Mouse (Mus musculus) right cerebral cortex, postnatal 25 days (tissue): ENCODE results near the gene Pcdh17.

Experiments used
- DNase-seq: peaks from one replicate; pipeline ENCODE4 v3.0.0; 2022

Gene Pcdh17

DNA sequence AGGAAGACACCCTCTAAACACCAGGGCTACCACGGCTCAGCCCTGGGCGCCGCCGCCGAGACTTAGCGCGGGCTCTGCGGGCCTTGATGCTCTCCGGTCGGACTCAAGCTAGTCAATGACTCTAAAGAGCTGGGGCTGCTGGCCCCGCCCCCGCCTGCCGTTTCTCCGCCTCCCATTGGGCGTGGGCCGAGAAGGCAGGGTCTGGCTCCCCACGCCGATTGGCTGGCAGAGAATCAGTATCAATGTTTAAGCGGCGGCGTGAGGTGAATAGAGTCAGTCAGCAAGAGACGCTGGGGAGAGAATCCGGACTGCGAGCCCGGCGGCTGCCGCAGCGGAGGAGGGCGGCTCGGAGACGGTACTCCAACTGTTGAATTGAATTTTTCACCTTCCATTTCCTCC lies at the start of gene Pcdh17:
TSS of gene Pcdh17 (plus strand) at position 276 of the 399 bp plus-strand sequence.
- peak; percentile 97 for DNase-seq

DNA sequence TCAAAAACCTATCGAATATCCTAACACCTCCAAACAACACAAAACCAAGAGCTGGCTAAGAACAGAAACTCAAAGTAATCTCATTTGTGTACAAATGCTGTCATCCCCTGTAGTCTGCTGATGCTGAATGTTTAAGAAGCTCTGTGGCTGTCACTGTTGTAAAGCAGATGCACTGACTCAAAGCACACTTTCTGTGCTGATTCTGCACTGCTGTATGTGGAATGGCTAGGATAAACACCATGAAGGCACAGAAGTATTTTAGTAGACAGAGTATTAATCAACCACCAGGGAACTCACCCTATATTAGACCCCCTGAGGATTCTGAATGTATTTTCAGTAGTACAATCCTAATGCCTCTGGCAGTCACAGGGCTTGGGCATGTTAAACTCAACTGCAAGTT lies 46.2 kb upstream of the Pcdh17 start:
- no peak for DNase-seq

DNA sequence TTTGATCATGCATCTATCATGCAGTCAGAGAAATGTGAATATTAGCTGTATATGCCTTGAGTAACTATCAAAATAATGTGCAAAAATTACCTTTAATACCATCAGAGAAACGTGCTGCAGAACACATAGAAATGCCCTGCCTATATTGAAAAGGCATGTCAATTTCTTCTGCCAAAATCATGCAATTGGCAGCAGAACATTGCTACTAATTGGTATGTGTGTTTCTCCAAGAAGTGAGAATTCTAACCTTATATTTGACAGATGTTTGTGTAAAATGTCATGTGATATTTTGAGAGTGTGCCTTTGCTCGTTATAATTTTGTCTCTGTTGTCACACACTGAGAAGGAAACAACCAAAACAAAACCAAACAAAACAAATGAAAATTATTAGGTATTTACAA lies 18.6 kb upstream of the Pcdh17 start:
- no peak for DNase-seq

DNA sequence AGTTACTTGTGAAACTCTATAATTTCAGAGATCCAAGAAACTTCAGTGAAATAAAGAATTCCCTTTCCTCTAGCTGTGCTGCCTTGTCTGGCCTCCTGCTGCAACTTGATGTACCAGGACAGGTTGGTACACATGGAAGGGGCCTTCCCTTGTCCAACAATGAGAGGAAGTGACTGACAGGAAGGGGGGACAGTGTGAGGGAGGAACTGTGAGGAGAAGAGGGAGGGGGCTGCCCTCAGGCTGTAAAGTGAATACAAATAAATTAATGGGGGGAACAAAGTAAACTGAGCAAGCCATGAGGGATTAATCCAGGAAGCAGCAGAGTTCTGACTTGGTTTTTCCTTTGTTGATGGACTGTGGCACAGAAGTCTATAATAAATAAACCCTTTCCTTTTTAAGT lies 16.7 kb upstream of the Pcdh17 start:
- DNase-seq: no peak

DNA sequence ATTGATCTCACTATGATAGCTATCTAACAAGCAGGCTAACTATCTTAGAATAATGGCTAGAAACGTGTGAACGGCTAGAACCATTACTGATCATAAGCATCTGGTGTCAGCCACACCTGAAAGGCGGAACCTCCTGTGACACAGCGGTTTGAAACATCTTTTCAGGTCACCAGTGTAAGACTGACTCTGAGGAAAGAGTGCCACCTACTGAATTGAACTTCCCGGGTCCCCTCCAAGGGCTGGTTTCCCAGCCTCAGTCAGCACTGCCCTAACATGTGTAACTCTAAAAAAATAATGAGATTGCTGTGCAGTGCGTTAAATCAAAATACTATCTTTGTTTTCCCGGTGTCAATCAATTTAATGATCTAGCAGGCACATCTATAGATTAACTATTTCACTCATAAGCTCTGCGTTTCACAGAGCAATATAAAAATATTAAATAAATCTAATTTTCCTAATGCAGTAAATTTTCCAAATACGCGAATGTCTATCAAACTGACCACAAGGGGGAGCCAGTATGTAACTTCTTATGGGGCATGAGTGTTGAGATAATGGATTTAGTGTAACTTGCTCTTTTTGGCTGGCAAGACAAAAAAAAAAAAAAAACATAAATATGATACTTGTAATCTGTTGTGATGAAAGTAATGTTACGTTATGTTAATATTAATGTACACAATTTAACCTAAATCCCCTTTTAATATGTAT lies 5.1 kb upstream of the Pcdh17 start:
- DNase-seq: no peak

DNA sequence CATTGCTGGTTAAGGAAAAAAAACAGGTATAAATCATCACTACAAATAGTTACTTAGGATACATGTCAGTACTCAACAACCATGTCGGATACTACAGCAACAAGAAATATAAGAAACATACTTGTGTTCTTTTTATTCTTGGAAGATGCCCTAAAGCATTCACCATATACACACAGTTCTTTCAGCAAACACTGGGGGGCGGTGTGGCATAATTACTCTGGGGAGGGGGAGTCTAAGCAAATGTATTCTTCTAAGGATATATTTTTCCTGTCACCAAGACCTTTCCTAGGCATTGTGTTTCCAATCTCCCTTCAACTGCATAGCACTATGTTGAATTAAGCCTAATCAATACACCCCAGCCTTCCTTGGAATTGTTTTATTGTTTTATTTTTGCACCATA lies 2.5 kb upstream of the Pcdh17 start:
- DNase-seq: no peak

DNA sequence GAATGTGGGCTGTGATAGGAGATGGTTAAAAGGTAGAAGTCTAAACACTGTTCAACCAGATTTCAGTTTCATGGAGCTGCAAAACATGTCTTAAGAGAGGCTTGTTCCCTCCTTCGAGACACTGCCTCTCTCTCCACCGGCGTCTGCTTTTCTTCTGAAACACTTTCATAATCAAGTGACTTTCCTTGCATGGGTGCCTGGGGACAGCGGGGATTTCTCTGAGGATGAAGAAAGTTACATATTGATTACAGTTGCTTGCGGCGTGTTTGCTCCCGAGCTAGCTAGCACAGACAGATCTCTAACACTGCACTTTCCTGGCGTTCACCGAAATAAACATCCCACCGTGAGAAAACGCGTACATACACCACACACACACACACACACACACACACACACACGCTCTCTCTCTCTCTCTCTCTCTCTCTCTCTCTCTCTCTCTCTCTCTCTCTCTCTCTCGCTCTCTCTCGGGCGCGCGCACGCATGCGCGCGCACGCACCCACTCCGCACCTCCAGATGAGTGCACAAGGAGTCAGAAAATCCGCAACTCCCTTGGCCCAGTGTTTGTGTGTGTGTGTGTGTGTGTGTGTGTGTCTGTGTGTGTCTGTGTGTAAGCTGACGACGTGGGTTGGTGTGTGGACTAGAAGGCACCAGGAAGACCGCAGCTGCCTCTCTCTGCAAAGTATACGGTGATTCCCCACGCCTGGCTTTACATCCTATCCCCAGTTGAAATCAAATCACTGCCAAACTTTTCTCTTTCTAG lies 655 bp upstream of the Pcdh17 start:
- peak; percentile 38 for DNase-seq

DNA sequence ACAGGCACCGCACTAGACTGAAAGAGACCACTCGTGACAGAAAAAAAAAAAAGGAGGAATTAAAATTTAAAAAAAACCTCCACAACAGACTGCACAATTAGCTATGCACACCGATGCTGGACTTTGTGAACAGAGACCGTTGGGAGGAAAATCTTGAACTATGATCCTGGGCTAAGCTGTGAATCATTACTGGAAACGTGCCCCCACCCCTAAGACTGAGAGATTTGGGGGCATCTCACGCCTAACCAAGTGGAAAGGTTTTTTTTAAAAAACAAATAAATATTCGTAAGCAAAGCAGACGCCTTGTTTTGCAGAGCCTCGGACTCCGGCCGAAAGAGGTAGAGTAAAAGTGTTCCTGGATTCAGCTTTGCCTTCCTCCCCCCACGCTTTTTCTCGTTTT lies 398 bp downstream of the Pcdh17 start:
- no peak for DNase-seq

DNA sequence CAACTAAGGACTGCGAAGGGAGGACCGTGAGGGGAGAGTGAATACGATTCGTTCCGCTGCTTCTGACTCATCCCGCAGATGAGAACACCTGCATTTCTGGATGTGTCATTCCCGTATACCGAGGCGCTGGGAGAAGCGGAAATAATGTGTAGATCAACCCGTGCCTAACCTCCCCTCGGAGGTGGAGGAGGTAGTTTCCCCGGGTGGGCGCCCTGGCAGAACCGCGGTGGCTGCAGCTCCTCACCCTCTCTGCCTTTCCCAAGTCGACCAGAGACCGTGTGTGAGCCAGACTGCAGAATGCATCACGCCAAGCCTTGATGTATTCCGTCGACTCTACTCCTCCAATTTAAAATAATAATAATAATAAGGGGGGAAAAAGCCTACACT lies 906 bp downstream of the Pcdh17 start:
- peak; percentile 65 for DNase-seq

DNA sequence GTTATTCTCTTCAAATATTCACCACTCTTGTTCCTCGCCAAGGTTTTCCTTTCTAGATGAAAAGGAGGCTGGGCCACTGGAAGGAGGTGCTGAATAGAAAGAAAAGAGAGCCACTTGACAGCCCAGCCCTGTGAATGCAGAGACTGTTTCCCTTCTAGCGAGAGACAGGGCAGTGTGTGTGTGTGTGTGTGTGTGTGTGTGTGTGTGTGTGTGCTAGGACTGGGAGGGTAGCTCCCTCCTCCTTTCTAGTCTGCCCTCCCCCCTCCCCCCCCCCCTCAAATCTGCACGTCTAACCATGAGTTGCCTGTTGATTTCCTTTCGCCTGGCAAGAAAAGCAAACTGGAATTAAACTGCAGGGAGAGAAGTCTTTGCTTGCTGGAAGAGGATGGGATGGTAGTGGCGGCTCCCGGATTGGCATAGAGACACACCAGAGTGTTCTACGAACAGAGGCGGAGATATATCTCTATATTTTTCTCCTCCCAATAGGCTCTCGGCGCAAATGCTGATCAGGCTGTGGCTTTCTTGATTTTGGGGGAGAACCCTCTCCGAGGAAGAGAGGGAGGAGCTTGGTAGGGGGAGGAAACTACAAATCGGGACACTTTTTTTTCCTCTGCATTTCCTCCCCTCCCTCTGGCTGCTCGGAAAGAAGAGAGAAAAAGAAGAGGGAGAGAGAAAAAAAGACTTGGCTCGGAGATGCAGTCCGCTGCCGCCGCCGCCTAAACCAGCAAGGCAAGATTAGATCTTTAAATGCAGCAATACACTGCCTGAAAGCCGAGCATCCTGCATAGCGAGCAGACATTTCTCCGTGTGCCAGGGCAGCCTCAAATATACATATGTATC lies 1.5 kb downstream of the Pcdh17 start:
- DNase-seq: peak; percentile 48

DNA sequence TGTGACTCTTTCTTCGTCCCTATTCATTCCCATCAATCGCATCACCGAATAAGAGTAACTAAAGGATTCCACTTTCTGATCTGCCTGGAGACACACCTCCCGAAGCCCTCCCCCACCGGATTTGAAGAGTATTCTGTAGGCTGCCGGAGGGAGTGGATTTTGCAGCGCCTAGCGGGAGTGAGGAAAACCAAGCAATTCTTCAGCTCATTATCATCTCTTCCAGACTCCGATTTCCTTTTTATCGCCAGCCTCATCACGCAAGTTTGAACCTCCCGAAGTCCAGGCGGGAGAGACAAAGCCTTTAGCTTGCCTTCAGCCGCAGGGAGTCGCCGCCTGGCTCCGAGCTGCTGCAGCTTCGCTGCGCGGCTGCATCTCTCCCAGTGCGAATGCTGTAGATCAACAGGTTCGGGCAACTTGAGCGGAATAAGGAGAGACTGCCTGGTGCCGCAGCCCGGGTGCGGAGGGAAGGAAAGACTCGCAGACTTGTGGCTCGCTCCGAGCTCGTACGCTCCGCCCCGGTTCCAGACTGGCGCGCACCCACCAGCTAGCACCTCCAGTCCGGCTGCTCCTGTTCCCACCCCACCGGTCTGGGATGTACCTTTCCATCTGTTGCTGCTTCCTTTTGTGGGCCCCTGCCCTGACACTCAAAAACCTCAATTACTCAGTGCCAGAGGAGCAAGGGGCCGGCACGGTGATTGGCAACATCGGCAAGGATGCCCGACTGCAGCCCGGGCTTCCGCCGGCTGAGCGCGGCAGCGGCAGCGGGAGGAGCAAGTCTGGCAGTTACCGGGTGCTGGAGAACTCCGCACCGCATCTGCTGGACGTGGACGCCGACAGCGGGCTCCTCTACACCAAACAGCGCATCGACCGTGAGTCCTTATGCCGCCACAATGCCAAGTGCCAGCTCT lies 2.4 kb downstream of the Pcdh17 start:
- DNase-seq: peak; percentile 67

DNA sequence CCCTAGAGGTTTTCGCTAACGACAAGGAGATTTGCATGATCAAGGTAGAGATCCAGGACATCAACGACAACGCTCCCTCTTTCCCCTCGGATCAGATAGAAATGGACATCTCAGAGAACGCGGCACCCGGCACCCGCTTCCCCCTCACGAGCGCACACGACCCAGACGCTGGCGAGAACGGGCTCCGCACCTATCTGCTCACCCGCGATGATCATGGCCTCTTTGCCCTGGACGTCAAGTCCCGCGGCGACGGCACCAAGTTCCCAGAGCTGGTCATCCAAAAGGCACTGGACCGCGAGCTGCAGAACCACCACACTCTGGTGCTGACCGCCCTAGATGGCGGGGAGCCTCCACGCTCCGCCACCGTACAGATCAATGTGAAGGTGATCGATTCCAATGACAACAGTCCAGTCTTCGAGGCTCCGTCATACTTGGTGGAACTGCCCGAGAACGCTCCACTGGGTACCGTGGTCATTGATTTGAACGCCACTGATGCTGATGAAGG lies 3.1 kb downstream of the Pcdh17 start:
- DNase-seq: peak; percentile 41

DNA sequence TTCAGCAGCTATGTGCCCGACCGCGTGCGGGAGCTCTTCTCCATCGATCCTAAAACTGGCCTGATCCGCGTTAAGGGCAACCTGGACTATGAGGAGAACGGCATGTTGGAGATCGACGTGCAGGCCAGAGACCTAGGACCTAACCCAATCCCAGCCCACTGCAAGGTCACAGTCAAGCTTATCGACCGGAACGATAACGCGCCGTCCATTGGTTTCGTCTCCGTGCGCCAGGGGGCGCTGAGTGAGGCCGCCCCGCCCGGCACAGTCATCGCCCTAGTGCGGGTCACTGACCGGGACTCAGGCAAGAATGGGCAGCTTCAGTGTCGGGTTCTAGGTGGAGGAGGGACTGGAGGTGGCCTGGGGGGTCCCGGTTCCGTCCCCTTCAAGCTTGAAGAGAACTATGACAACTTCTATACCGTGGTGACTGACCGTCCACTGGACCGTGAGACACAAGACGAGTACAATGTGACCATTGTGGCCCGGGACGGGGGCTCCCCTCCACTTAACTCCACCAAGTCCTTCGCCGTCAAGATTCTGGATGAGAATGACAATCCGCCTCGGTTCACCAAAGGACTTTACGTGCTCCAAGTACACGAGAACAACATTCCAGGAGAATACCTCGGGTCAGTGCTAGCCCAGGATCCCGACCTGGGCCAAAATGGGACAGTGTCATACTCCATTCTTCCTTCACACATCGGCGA lies 3.7 kb downstream of the Pcdh17 start:
- DNase-seq: peak; percentile 7

DNA sequence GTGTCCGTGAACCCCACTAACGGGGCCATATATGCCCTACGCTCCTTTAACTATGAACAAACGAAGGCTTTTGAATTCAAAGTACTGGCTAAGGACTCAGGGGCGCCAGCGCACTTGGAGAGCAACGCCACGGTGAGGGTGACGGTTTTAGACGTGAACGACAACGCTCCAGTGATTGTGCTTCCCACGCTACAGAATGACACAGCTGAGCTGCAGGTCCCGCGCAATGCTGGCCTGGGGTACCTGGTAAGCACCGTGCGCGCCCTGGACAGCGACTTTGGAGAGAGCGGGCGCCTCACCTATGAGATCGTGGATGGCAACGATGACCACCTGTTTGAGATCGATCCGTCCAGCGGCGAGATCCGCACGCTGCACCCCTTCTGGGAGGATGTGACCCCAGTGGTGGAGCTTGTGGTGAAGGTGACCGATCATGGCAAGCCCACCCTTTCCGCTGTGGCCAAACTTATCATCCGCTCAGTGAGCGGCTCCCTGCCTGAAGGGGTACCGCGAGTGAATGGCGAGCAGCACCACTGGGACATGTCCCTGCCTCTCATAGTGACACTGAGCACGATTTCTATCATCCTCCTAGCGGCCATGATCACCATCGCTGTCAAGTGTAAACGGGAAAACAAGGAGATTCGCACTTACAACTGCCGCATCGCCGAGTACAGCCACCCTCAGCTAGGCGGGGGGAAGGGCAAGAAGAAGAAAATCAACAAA lies 4.5 kb downstream of the Pcdh17 start:
- peak; percentile 37 for DNase-seq

DNA sequence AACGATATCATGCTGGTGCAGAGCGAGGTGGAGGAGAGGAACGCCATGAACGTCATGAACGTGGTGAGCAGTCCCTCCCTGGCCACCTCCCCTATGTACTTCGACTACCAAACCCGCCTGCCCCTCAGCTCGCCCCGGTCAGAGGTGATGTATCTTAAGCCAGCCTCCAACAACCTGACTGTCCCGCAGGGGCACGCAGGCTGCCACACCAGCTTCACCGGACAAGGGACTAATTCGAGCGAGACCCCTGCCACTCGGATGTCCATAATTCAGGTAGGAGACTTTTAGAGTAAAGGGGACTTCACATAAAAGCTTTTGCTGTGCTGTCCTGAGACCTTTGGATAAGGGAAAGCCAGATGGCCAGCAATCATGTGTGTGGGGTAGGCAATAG lies 5.0 kb downstream of the Pcdh17 start:
- no peak for DNase-seq

DNA sequence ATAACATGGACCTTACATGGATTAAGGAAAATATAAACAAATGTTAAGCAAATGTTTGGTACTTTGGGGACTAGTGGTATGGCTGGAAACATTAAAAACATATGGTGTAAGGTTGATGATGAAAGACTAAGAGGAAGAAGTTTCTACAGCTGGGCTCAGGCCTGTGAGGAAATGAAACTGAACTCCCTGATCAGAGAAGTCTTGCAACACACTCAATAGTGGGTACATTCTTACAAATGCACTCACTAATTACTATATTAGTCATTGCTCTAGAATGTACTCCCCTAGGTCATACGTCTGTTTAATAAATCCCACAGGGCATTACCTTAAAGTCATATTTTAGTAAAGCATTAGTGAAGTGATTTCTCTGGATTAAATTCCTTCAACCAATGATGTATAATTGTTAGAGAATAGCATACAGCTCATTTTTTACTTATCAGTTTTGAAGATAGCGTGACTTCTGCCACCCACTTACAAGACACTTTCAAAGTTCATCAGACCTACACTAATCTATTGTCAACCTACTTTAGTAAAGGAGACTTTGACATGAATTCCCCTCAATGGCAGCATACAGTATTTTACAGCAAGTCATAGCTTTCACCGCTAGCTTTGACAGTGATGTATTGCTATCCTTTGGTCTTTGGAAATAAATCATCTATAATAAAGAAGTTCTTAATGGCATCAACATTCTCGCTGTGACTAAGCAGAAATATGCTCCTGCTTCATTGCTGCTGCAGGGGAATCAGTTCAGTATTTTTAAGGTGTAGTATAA lies 10.9 kb downstream of the Pcdh17 start:
- no peak for DNase-seq

DNA sequence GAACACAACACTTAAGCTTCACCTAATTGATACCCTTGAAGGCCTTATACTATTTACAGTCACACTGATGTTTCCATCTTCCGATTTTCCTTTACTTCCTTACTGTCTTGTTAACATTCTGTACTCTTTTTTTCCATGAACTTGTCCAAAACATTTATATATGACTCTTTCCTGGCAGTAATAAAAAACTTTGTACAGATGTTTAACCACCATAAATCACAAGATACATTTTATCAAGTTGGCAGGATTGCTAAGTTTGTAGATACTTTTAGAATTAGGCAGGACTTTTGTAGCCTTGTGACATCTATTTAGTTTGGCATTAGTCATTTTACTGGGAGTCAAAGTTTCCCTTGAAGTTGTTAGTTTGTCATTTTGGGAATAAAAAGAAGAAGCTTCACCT lies 32.1 kb downstream of the Pcdh17 start:
- no peak for DNase-seq

DNA sequence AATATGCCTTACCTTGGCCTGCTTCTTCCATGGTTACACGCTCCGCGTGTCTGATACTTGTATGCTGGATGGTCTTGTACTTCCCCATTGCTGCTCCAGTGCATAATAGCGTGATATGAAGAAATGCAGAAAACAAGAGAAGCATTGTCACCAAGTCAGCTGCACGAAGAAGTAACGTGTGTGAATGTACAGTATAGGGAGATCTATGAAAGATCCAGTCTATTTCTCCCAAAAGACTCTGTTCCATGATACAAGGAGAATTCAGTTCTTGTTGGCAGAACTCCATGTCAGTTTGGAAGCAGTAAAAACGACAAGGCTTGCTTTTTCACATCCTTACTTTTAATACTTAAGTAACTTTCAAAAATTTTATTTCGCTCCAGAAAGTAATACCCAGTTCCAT lies 33.0 kb downstream of the Pcdh17 start:
- no peak for DNase-seq

DNA sequence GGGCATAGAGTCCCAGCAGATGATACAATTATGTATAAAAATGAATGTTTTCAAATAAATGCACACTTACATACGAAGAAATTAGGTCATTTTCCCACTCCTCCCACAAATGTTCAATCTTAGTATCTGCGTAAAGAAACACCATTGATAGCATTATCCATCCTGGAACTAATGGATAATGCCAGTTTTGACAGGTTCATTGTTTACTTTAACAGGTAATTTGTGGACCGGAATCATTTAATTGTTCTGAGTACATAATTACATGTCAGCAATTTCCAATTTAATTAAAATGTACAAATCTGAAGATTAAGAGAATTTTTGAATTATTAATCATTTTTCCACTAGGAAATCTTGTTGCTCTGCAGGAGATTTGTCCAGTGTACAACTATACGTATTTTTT lies 33.5 kb downstream of the Pcdh17 start:
- no peak for DNase-seq

DNA sequence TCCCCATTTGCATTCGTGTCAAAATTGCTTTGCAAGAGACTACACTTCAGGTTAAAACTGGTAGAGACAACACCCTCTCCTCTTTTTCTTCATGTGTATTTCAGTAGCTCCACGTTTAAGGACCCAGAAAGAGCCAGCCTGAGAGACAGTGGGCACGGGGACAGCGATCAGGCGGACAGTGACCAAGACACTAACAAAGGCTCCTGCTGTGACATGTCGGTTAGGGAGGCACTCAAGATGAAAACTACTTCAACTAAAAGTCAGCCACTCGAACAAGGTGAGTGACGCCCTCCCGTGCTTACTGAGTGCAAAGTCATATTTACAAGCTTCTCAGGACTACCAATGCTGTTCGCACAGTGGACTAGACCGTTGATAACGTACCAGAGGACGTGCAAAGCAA lies 34.0 kb downstream of the Pcdh17 start:
- DNase-seq: no peak
